Mouse (Mus musculus) liver, adult 2 months (tissue): Measurements from ENCODE around the gene Cd302.

ENCODE experiments used
- CTCF ChIP-seq: fragments of 200-500 bp; IDR thresholded peaks from 2 replicates; pipeline ENCODE4 v1.5.1; 2011; ENCODE audit warnings: low read depth, low read length, control low read depth
- POLR2A ChIP-seq: fragments of 200-500 bp; IDR thresholded peaks from 2 replicates; pipeline ENCODE4 v1.6.1; 2011; ENCODE audit warnings: low read length, control low read depth; ENCODE audit not compliant: insufficient read depth; ENCODE audit errors: extremely low read depth

DNA sequence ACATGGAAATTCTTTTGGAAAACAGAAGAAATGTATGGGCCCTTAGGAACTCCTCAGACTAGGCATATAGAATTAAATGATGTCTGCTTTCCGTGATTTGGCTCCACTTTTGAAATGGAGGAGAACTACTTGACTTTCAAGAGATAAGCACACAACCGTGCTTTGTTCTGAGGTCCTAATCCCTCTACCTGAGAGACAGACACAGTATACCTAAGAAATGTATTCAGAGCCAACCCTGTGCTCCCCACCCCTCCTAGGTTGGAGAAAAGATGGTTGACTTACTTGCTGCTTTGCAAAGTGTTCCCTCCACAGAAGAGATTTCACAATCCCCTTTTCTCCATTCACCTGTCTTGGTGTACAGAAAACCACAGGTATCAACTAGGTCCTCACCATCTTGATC lies 27.5 kb downstream of the Cd302 start:
- TF ChIP-seq CTCF (no peak), POLR2A (no peak)
